Mouse (Mus musculus) heart, postnatal 0 days (tissue): ENCODE measurements at regions not wholly inside any gene's neighbourhood (a gene's known extent, or its start where the extent isn't known, plus 50 kb on each side); places are given as distances from the start of the nearest gene placed in this dataset.
A peak's percentile ranks its signal among the peaks of the same experiment; 100 is the strongest.

Experiments
- ATAC-seq: fragments of 200-750 bp; cut with Nextera tagmentation; 2 replicates; pipeline ENCODE4 v1.8.0; 2017; ENCODE audit warnings: low read depth, moderate number of reproducible peaks, moderate library complexity; ENCODE audit not compliant: insufficient read depth
- DNase-seq: peaks from one replicate; pipeline ENCODE4 v3.0.0-alpha.2; 2016; ENCODE audit warnings: low spot score
- H3K27ac ChIP-seq: fragments of 300-500 bp; sonication (generic); 2 replicates; pipeline ENCODE4 v1.5.1; 2014; ENCODE audit warnings: low read depth, mild to moderate bottlenecking
- H3K27me3 ChIP-seq: fragments of 300-500 bp; sonication (generic); 2 replicates; pipeline ENCODE4 v1.6.1; 2014; ENCODE audit warnings: low read length, mixed read lengths; ENCODE audit not compliant: control insufficient read depth, insufficient read depth
- H3K36me3 ChIP-seq: fragments of 300-500 bp; sonication (generic); replicated peaks from 2 replicates; pipeline ENCODE4 v1.6.1; 2014; ENCODE audit warnings: low read length, mixed read lengths; ENCODE audit not compliant: control insufficient read depth, insufficient read depth
- H3K4me1 ChIP-seq: fragments of 300-500 bp; sonication (generic); 2 replicates; pipeline ENCODE4 v1.6.1; 2014; ENCODE audit warnings: antibody characterized with exemption; ENCODE audit not compliant: control insufficient read depth, insufficient read depth
- H3K4me2 ChIP-seq: fragments of 300-500 bp; sonication (generic); 2 replicates; pipeline ENCODE4 v1.6.1; 2014; ENCODE audit warnings: low read depth, mild to moderate bottlenecking, low read length, moderate library complexity
- H3K4me3 ChIP-seq: fragments of 300-500 bp; sonication (generic); 2 replicates; pipeline ENCODE4 v1.5.1; 2014; ENCODE audit warnings: low read depth, low read length
- H3K9ac ChIP-seq: fragments of 300-500 bp; sonication (generic); replicated peaks from 2 replicates; pipeline ENCODE4 v1.6.1; 2014; ENCODE audit warnings: low read depth, low read length, mixed read lengths
- H3K9me3 ChIP-seq: fragments of 300-500 bp; sonication (generic); replicated peaks from 2 replicates; pipeline ENCODE4 v1.6.1; 2016; ENCODE audit warnings: low read length; ENCODE audit not compliant: control insufficient read depth
- CTCF ChIP-seq: IDR thresholded peaks from 2 replicates; pipeline ENCODE4 v1.5.1; 2016; ENCODE audit warnings: antibody characterized with exemption, control low read depth, low read depth
- EP300 ChIP-seq: IDR thresholded peaks from 2 replicates; pipeline ENCODE4 v1.6.1; 2016; ENCODE audit warnings: antibody characterized with exemption, low read depth
- WGBS: fragments of 180-500 bp; shearing (Covaris S2); extraction: QIAGEN DNeasy Blood & Tissue Kit; methylation state at CpG from one replicate; pipeline ENCODE4 v1.1.7; 2014; 5-methylcytosine and 5-hydroxymethylcytosine counted together

DNA sequence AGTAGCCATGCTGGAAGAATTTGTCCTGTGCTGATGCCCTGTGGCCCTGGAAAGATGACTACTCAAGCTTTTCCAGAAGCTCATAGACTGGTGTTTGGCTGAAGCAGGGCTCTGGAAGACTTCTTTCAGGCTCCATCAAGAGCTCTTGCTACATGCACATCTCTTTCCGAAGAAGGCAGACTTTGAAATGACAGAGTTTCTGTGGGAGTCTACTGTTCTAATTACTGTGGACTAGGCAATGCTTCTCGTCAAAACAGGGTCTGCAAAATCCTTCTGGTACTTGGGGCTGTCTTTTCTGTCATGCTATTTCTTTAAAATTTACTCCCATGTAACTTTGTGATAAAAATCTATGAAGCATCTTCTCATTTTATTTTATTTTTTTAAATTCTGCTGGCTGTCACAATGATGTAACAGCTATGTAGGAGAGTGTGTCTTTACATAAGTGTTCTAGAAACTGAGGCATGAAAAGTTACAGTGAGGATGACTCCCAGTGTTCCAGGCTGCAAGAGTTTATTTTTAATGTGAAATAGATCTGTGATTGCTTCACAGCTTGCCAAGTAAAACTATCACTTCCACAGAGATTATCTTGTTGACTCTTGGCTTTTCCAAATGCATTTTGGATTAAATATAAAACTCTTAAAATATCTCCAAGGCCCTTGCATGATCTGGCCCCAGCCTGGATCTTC is 244.9 kb upstream of the Nmur2 start:
- Histone ChIP-seq H3K36me3 (no peaks in the 10 kb centered on the region), H3K4me2 (no peak overlapping the region), H3K27ac (no peak overlapping the region), H3K9ac (no peak overlapping the region), H3K4me3 (no peak overlapping the region), H3K27me3 (no peaks in the 10 kb centered on the region), H3K9me3 (no peaks in the 10 kb centered on the region), H3K4me1 (peaks cover 5% of the 10 kb centered on the region; the same call in 1 of the 2 replicates)
- DNase-seq (no peak), ATAC-seq (no peak)
- WGBS: 67% methylated on average over 2 of the region's 2 CpGs
- TF ChIP-seq CTCF: no peak
- TF ChIP-seq EP300: no peak

DNA sequence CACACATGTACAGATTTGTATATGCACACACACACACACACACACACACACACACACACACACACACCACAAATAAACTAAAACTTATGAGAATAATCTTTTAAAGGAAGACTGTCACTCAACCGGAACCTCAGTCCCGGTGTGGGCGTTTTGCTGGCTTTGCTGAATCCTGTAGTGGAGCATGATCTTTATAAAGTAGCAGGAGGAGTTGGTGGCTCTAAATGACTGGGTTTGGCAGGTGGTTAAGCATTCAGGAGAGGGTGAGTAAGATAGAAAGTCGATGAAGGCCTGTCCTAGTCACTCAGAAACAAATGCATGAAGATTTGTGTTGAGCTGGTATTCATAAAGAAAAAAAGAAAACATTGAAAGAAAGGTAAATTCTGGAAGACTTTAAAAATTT is 240.4 kb upstream of the Nmur2 start:
- Histone ChIP-seq H3K4me1 (peaks cover 4% of the 10 kb centered on the region; the same call in 1 of the 2 replicates), H3K27me3 (no peaks in the 10 kb centered on the region), H3K9me3 (no peaks in the 10 kb centered on the region), H3K36me3 (no peaks in the 10 kb centered on the region), H3K9ac (no peak overlapping the region), H3K4me2 (no peak overlapping the region), H3K4me3 (no peak overlapping the region), H3K27ac (no peak overlapping the region)
- TF ChIP-seq CTCF: no peak
- TF ChIP-seq EP300: no peak
- no peak for ATAC-seq
- no peak for DNase-seq
- 84% methylated on average over 4 of the region's 4 CpGs for WGBS

DNA sequence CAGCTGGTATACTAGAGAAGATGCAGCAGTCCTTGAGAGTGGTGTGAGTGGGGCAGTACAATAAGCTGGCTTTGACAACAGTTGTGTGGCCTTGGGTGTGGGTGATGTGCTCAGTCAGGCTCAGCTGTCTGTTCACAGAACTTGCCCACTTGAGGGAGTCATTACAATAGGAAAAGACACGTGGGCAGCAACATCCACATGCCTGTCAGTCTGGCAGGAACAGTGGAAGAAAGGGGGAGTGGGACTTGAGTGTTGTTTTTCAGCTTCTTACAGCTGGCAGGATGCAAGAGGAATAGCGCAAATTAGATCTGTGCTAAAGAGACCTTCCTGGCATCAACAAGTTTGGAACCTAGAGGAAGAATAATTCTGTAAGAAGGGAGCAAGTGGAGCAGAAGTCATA is 239.4 kb upstream of the Nmur2 start:
- Histone ChIP-seq H3K4me1 (no peaks in the 10 kb centered on the region), H3K36me3 (no peaks in the 10 kb centered on the region)
- DNase-seq: no peak

DNA sequence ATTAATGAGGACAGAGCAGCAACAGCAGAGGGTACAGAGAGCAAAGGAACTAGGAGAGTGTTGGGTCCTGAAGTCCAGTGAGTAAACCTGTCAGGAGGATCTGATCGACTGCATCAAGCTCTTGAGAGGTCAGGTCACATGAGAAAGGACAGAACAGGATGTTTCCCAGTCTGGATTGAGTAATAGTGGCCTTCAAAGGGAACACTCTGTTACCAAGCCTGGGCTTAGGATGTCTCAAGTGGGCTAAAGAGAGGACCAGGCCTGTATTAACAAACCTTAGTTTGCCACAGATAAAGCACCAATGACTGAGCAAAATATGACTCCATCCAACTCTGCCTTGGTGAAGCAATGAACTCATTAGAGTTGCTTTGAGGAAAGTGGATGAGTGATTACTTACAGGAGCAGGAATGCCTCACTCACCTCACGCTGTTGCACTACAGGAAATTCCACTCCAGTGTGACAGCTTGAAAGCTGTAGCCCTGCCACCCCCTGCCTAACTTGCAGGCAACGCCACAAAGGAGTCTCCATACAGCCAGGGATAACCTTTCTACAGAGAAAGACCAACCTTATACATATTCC is 229.2 kb upstream of the Nmur2 start:
- 44% methylated on average over 3 of the region's 3 CpGs for WGBS
- no peak overlapping the region for H3K4me2 ChIP-seq

More for the DNA sequence above, 239.4 kb upstream of the Nmur2 start:
- ATAC-seq: no peak
- TF ChIP-seq CTCF (0 out of 2 replicates have a peak, but pooled peaks have one; percentile 8), EP300 (no peak)
- Histone ChIP-seq H3K4me3 (no peak overlapping the region), H3K27ac (no peak overlapping the region), H3K9me3 (no peaks in the 10 kb centered on the region), H3K27me3 (no peaks in the 10 kb centered on the region), H3K4me2 (no peak overlapping the region), H3K9ac (no peak overlapping the region)
- whole genome bisulfite sequencing: 36% methylated on average over 2 of the region's 2 CpGs

DNA sequence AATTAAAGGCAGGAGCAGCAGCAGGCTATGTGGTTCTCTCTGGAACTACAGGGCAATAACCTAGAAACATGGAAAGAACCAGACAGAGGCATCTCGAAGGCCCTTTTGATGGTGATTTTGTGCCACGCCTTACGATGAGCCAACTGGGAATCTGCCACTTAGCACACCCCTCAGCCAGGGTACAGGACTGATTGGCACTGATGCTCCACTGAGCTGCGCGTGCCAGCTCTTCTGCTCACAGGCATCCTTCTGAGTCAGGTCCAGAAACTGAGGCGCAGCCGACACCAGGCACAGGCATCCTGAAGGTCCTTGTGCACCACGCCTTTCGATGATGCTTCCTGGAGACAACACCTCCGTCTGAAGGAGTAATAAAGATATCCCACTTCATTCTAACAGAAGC is 221.9 kb upstream of the Nmur2 start:
- DNase-seq: no peak
- 93% methylated on average over 10 of the region's 10 CpGs for WGBS
- Histone ChIP-seq H3K36me3 (no peaks in the 10 kb centered on the region), H3K9me3 (no peaks in the 10 kb centered on the region), H3K4me3 (no peak overlapping the region), H3K9ac (no peak overlapping the region), H3K27ac (no peak overlapping the region), H3K4me2 (no peak overlapping the region), H3K27me3 (no peaks in the 10 kb centered on the region), H3K4me1 (no peaks in the 10 kb centered on the region)
- TF ChIP-seq EP300 (no peak), CTCF (no peak)
- ATAC-seq: no peak

More for the DNA sequence above, 229.2 kb upstream of the Nmur2 start:
- DNase-seq (no peak), ATAC-seq (no peak)
- Histone ChIP-seq H3K36me3 (no peaks in the 10 kb centered on the region), H3K9me3 (no peaks in the 10 kb centered on the region), H3K4me3 (no peak overlapping the region), H3K4me1 (no peaks in the 10 kb centered on the region), H3K27me3 (no peaks in the 10 kb centered on the region), H3K27ac (no peak overlapping the region), H3K9ac (no peak overlapping the region)
- TF ChIP-seq EP300: no peak

DNA sequence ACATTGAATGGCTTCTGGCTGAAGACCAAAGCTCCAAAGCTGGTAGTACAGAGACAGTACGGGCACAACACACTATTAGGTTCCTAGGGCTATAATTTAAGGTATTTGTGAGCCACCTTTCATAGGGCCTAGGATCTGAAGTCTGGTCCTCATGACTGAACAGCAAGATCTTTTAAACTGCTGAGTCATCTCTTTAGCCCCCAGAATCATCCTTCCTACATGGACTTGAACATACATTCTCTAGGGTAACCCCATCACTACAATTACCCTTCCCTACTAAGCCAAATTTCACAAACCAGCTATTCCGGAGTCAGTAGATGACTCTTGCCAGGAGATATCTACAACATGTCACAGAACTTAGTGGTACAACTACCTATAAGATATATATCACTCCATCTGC is 215.5 kb upstream of the Nmur2 start:
- Histone ChIP-seq H3K9me3 (no peaks in the 10 kb centered on the region), H3K9ac (no peak overlapping the region), H3K27ac (no peak overlapping the region), H3K27me3 (no peaks in the 10 kb centered on the region), H3K4me1 (no peaks in the 10 kb centered on the region), H3K4me3 (no peak overlapping the region), H3K36me3 (no peaks in the 10 kb centered on the region), H3K4me2 (no peak overlapping the region)
- WGBS: 77% methylated on average over 2 of the region's 2 CpGs
- TF ChIP-seq EP300 (no peak), CTCF (no peak)
- ATAC-seq (no peak), DNase-seq (no peak)
